Mouse (Mus musculus) liver (tissue): ENCODE results near the gene Mfng.
A peak's percentile ranks its signal among the peaks of the same experiment; 100 is the strongest.

Experiments
- DNase-seq: peaks from one replicate; pipeline ENCODE4 v3.0.0-alpha.2; 2020; ENCODE audit warnings: mixed read lengths

Mfng gene

DNA sequence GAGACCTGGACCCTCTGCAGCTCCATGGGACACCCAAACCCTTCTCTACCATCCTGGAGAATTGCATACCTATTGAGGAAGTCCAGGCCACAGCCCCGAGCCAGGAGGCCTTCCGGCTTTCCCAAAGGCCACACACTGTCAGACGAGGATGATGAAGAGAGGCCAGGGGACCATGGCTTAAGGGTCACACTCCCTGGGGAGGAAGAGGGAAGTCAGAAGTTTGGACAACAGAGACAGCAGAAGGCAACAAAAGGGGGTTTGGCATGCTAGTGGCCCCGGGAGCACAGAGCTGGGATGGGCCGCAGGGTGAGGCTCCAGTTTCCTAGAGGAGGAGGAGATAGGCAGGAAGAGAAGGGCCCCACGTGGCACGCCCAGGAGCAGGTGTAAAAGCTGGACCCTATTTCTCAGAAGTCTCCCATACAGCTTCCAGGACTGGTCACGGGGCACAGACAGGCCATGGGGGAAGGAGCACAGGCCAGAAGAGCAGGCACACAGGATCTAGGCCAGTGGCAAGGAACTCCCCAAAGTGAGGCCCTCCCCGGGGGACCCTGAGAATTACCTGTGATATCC lies 14.1 kb upstream of the Mfng start:
- DNase-seq = no peak

DNA sequence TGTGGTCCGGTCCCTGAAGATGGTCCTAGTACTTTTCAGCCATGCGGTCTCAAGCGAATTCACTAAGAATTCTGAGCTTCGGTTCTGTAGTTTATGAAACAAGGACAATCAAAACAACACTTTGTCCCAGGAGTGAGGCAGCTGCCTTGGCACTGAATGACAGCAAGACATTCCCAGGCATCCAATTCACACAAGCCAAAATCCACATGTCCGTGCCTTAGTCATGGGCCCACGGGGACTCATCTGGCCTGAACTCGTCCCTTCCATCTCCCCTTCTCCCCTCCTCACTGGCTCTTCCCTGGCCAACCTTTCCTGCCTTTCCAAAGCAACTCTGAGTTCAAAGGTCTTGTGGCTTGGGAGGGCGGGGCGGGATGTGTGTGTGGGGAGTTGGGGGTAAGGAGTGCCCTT lies 13.1 kb upstream of the Mfng start:
- DNase-seq = no peak

DNA sequence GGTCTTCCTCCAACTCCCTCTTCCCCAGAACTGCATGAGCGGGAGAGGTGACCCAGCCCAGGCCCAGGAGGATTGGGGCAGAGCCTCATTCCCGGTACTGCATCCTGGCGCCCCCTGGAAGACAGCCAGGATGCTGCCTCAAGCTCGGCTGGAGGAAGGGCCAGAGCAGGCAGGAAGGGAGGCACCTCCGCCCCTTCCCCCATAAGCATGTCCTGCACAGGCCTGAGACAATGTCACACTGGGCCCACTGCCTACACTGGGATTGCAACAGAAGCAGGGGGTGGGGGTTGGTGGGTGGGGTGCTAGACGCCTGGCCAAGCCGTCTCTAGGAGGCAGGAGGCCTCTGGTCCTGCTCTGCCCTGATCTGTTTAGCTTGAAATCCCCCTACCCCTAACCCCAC lies 12.7 kb upstream of the Mfng start:
- peak; percentile 31 for DNase-seq

DNA sequence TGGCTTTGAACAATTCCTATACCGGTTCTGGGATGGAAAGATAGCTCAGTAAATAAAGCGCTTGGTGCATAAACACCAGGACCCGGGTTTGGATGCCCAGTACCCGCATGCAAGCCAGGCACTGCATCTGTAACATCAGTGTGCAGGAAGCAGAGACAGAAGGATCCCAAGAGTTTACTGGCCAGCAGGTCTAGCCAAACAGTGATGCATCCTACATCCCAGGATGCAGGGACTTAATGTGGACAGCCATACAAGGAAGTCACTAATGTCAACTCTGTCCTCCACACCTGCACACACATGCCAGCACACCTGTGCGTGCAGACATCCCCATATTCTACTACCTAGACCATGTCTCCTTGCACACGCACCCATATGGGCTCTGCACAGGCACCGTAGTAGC lies 12.0 kb upstream of the Mfng start:
- DNase-seq = no peak

DNA sequence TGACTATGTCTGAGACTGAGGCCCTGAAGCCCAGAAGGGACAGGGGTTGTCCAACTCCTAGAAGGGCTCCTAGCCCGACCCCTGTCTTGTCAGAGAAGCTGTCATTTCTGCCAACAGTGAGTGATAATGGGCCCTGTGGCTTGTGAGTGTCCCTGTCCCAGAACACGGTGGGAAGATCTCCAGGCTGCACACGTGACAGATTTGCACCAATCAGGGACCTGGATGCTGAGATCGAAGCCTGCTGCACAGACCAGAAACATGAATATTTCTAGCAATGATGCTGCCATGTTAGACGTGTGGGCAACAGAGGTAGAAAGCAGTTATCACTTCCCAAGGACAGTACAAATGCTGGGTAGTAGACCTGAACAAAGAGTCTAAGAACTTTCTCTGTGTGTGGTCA lies 11.2 kb upstream of the Mfng start:
- DNase-seq = no peak

DNA sequence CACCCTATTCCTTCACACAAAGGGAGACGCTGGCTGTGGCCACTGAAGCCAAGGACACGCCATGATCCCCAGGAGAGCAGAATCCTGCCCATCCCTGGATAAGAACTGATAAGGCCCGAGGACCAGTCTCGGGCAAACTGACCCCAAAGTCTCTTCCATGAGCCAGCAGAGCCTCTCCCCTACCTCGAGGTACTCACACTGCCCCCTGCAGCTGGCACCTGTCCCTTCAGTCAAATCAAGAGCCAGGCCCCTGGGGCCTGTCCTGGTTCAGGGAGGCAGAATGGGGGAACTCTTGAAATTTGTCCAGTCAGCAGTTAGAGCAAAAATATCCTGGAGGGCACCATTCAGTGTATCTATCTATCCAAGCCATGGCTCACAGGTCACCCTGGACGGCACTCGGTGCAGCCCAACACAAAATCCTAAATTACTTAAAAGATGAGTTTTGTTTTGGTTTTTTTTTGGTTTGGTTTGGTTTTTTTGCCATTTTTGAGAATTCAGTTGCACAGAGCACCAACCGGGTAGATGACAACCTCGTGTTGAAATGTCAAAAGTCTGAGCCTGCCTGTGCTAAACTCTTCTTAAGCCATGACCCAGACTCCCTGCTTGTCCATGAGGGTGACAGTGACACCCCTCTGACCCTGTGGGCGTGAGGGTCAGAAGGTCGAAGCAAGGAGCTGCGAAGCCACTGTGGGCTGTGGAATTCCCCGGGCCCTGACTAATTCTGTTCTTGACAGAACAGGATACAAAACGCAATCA lies 9.3 kb upstream of the Mfng start:
- no peak for DNase-seq

DNA sequence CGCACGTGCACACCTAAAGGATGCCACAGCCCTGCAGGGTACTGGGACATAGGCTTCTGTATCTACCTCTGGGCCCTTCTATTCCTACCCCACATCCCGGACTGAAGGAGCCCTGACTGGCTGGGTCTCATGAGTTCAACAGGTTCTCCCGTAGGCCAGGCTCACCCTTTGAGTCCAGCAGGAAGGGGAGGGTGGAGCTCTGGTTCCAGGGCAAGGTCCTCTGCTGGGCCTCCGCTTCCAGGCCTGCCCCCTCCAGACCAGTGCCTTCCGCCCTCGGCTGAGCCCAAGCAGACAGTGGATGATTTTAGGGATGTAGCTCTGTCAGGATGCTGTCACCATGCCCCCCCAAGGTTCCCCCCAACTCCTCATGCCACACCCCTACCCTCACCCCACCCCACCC lies 7.6 kb upstream of the Mfng start:
- no peak for DNase-seq

DNA sequence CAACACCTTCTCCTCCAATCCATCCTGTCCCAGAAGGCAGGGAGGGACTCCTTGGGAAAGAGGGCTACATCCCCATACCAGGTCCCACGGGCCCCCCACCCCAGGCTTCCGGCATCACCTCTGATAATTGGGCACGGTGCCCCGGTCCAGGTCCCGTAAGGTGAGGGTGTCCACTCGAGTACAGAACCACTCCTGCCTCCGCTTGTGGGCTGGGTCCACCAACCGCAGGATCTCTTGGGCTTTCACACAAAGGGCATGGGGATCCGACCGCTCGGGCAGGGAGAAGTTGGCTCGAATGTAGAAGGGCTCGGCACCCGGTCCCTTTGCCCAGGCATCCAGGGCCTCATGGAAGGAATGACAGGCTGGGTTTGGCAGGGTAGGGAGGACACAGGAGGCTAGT lies 7.1 kb upstream of the Mfng start:
- no peak for DNase-seq

DNA sequence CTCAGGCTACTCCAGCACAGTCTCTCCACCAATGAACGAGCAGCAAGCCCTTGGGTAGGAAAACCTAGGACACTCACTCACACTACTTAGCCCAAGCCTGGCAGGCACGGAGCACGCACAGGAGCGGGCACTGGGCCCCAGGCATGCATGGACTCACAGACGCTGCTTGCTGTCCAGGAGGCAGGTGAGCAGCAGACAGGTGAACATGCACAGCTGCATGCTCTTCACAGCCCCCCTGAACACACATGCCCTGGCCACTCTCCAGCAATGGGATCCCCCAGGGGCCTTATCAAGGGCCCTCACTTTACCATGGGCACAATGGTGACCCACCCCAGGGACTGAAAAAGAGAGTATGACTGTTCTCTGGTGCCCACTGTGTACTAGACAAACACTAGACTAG lies 6.4 kb upstream of the Mfng start:
- no peak for DNase-seq

DNA sequence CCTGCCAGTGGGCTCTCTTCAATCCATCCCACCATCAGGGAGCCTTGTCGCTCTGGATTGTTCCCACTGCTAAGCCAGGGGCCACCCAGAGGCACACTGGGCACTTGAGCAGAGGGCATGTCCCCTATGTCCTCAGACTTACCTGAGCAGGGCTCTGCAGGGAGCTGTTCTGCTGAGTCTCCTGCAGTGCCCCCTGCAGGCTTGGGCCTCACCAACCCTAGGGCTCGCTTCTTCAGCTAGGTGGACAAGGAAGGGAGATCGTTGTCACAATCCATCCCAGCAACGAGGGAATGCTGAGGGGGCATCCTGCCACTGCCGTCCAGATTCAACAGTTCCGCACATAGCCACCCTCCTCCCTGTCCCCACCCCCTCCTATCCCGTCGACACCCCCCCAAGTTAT lies 6.0 kb upstream of the Mfng start:
- no peak for DNase-seq

DNA sequence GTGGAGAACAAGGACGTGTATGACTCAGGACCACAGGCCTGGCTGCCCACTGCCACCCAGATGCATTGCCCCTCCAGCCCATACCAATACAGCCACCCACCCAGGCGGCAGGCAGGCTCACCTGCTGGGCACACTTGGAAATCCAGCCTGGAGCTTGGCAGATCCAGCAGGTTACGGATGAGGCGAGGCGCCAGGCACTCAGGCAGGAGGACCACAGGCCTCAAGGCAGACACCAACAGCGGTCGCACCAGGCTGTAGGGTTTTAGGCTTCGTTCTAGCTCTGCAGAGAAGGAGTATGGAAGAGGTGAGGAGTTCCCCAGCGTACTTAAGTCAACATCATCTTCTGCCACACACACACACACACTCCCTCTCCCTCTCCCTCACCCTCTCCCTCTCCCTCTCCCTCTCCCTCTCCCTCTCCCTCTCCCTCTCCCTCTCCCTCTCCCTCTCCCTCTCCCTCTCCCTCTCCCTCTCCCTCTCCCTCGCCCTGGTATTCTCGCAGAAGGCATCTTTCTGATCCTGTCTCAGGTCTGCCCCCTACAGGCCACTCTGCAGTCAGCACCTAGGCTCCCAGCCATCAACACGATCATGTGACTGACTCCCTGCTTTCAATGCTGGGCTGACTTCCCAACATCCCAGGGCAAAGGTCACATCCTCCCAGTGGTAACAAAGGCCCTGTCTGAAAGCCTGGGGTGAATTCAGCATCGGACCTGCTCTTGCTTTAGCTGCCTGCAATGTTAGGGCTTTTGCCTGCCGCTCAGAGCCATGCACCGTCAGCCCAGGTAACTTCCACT lies 5.0 kb upstream of the Mfng start:
- DNase-seq = peak; percentile 80

DNA sequence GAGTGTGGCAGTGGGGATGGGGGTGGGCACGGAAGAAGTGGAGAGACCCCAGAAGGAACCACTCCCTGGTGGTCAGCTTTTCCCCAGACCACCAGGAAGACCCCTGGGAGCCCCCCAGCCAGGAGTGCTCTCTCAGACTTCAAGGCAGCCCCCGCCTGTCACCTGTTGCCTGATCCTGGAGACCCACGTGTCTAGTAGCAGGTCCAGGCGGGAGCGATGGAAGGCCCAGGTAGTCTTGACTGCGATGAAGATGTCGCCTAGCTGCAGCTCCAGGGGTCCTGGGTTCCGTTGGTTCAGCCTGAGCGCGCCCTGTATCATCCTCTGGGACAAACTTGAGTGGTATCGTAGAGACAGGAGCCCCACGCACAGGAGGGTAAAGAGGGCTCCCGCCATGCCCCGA lies 419 bp downstream of the Mfng start:
- DNase-seq = no peak

DNA sequence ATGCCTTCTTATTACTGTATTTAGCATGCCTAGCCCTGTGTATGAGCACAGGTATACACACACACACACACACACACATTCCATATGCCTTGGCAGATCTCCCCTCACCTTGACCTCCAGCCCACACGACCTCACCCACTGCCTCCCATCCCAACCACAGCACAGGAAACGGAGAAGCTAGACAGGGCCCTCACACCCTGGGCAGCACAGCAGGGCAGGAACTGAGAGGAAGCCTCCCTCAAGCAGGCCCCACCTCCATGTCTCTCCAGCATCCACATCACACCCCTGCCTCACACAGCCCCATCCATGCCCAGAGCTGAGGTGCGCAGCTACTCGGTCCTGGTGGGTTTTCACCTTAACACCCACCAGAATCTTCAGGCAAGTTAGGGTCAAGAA lies 909 bp downstream of the Mfng start:
- DNase-seq = peak; percentile 36

DNA sequence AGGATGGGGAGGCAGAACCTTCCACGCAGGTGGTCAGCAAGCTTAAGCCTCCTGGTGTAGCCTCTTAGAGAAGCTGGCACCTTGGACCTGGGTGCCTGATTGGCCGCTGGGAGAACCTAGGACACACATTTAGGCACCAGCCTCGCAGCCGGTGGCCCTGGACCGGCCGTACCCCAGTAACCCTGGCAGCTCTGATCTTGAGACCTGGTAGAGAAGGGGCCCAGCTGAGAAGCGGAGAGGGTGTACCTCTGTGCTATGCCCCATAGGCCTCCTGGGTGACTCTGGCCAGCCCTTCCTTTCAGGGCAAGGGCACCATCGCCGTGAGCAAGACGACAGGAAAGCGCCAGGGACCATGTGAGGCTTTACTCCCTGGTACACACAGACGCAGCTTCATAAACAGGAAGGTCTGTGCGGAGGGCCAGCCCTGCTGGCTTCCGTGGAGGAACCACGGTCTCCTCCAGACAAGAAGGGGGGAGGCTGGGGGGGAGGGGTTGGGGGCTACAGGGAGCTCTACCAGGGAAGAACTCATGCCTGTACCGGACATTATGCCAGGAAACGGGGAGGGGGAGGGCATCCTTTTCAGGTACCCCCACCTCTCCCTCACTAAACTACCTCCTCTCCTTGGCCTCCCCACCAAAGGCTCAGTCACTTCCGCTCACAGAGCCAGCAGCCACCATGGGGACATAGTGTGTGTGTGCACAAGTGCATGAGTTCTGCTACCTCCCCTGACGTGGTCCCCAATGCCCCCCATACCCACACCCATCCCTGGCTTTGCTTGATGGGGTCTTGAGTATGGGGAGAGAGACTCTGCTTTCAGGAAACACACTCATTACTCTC lies 1.5 kb downstream of the Mfng start:
- peak; percentile 38 for DNase-seq

DNA sequence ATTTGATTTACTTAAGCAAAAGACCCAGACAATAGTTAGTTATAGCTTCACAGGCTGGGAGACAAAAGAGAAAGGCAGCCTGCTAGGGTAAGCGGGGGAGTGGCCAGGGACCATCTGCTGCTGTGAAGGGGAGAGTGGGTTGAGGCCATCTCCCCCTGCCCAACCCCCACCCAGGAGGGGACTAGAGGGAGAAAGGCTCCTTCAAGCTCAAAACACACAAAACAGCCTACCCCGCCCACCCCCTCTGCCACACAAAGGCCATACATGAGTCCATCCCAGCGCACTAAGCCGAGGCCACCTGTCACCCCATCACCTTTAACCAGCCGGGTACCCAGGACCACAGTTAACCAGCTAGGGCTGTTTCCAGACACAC lies 2.3 kb downstream of the Mfng start:
- no peak for DNase-seq

DNA sequence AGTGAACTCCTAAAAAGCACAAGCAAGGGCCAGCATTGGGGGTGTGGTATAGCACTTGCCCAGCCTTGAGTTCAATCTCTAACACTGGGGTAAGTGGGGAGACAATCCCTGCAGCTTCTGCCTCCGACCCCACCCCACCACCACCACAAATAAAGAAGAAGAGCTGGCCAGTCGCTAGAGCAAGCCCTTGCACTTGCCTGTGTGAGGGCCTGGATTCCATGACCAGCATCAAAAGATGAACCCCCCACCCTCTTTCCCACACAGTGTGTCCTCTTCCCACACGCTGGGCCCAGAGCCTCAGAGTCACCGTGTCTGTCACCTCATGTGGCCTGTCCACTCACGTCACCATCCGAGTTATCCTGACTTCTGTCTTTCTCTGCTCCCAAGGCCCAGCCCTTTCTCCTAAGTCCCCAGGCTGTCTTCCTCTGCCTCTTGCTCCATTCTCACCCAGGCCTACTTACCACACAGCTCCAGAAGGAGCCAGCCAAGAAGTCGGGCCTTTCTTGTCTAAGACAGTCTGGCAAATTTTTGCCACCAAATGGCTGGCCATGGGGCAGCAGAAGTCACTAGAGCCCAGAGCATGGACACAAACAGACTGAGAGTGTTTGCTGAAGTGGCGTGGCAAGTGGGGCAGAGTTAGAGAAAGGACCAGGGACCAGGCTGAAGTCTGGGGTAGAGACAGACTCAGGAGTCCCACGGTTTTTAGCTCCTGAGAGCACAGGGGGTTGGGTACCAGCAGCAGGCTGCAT lies 2.9 kb downstream of the Mfng start:
- DNase-seq = no peak

DNA sequence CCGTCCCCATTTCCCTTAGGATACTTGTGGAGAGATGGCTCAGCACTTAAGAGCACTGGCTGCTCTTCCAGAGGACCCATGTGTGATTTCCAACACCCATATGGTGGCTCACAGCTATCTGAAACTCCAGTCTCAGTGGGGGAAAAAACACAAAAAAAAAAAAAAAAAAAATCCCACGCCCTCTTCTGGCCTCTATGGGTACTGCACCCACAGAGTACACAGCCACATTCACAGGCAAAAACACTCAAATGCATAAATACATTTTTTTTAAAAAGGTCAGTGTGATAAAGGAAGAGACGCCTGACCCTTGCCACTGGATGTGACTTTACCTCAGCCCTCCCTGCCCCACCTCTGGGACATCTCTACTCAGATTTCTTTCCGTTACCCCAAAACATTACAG lies 4.2 kb downstream of the Mfng start:
- DNase-seq = no peak

DNA sequence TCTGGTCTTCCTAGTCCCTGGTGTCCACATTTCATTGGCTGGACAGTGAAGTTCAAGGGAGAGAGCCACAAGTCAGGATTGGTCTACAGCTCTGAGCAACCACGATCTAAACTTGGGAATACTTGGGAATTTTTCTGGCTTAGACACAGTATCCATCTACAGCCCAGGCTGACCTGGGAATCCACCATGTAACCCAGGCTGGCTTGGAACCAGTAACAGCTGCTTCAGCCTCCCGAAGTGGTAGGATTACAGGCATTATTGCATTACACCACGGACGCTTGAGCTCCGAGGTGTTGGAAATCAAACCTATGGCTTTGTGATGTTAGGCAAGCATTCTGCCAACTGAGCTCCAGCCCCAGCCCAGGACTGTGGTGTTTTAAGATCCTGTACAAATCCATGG lies 9.6 kb downstream of the Mfng start:
- no peak for DNase-seq

DNA sequence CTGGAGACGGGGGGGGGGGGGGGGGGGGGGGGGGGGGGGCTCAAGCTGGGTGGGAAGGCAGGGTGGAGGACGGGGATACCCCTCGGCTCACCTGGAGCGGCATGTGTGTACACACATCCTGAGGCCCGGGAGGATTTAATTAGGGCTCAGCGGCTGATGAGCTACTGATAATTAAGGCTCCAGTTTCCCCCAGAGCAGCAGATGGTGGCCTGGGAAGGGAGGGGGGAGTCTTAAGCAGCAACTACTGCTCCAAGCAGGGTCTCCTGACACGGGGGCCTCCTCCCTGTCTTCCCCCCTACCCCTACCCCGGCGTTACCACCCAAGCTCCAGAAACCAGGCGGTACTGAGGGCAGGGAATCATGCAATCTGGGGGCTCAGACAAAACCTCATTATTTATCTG lies 10.1 kb downstream of the Mfng start:
- no peak for DNase-seq

DNA sequence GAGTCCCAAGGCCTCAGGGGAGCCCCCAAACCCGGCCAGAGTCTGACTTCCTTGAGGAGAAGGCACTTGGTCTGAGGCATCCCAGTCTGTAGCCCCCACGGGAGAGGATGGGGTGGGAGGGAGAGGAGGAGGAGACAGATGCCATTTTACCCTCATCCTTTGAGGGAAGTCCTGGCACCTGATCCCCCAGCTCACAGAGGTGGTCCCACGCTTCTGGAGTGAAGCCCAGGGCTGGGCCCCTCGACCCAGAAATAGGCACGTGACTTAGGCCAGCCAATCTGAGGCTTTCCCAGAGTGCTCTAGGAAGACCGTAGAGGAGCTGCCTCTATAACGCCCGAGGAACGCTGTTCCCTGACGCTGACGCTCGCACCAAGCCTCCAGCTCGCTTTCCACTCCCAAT lies 12.2 kb downstream of the Mfng start:
- no peak for DNase-seq

DNA sequence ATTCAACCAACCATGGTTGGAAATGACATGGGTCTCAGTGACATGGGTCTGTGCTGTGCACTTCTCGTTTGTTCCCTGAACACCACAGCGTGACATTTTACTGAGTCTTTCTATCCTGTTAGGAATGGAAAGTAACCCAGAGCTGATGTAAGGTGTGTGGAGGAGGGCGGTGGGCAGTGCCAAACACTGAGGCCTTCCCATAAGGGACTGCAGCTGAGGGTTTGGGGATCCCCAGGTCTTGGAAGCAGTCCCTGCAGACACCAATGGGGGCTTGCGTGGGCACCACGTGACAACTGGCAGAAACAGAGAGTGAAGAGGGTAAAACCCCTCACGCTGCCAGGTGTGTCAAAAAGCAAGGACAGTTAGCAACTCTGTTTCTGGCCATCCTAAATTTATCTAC lies 15.1 kb downstream of the Mfng start:
- DNase-seq = no peak

DNA sequence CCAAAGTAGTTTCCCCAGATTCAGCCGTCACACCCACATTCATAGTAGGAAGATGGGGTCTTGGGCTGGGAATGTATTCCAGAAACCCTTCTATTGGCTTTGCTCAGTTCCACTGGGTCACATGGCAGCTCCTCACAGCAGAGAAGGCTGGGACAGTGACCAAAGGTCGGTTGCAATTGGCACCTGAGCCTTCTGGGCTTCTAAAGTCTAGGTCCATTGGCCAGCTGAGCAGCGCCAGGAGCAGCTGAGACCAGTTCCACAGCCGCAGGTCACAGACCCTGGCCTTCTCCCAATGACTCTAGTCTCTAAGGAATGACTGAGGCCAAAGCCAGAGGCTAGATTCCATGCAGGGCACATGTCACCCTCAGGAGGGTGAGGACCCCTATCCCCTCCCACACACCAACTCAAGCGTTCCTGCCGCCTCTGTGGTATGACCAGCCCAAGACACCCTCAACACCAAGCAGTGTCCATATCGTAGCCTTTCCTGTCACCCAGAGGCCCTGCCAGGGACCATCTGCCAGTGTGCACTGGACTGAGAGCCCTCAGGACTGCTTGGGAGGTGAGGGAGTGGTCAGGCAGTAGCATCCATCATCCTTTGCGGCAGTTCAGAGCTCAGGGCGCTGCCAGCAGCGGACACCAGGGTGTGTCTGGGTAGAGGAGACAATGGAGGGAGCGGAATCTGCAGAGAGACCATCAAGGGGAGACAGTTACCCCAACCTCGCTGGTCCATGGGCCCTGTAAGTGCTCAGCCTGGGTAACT lies 17.1 kb downstream of the Mfng start:
- DNase-seq = no peak
